Mouse (Mus musculus) lung, postnatal 0 days (tissue): Measurements from ENCODE around the gene Atp10b. TPM values are rescaled to one million over a fixed set of nuclear protein-coding genes. Genes with fewer than 3 reads are reported as not detected.

ENCODE experiments used
- ATAC-seq: fragments of 200-750 bp; cut with Nextera tagmentation; 2 replicates; pipeline ENCODE4 v1.8.0; 2017; ENCODE audit warnings: moderate library complexity
- DNase-seq: peaks from one replicate; pipeline ENCODE4 v3.0.0-alpha.2; 2016; ENCODE audit warnings: low spot score
- H3K27ac ChIP-seq: fragments of 300-500 bp; sonication (generic); 2 replicates; pipeline ENCODE4 v1.5.1; 2014; ENCODE audit warnings: antibody characterized with exemption, mild to moderate bottlenecking, low read length, mixed read lengths
- H3K27me3 ChIP-seq: fragments of 300-500 bp; sonication (generic); replicated peaks from 2 replicates; pipeline ENCODE4 v1.6.1; 2014; ENCODE audit warnings: low read length, mixed read lengths; ENCODE audit not compliant: insufficient read depth
- H3K36me3 ChIP-seq: fragments of 300-500 bp; sonication (generic); 2 replicates; pipeline ENCODE4 v1.6.1; 2014; ENCODE audit warnings: low read length, mixed read lengths; ENCODE audit not compliant: insufficient read depth
- H3K4me1 ChIP-seq: fragments of 300-500 bp; sonication (generic); 2 replicates; pipeline ENCODE4 v1.6.1; 2014; ENCODE audit warnings: antibody characterized with exemption, low read depth, low read length, mixed read lengths; ENCODE audit not compliant: insufficient read depth
- H3K4me2 ChIP-seq: fragments of 300-500 bp; sonication (generic); replicated peaks from 2 replicates; pipeline ENCODE4 v1.6.1; 2014; ENCODE audit warnings: low read depth, mild to moderate bottlenecking, low read length, moderate library complexity, mixed read lengths
- H3K4me3 ChIP-seq: fragments of 300-500 bp; sonication (generic); 2 replicates; pipeline ENCODE4 v1.5.1; 2014; ENCODE audit warnings: low read depth, low read length
- H3K9ac ChIP-seq: fragments of 300-500 bp; sonication (generic); replicated peaks from 2 replicates; pipeline ENCODE4 v1.6.1; 2014; ENCODE audit warnings: low read depth, mild to moderate bottlenecking
- H3K9me3 ChIP-seq: fragments of 300-500 bp; sonication (generic); 2 replicates; pipeline ENCODE4 v1.6.1; 2016; ENCODE audit warnings: low read length, mixed read lengths
- CTCF ChIP-seq: IDR thresholded peaks from 2 replicates; pipeline ENCODE4 v1.5.1; 2016; ENCODE audit warnings: antibody characterized with exemption, mild to moderate bottlenecking
- EP300 ChIP-seq: IDR thresholded peaks from 2 replicates; pipeline ENCODE4 v1.6.1; 2016; ENCODE audit warnings: antibody characterized with exemption, mild to moderate bottlenecking, control low read depth
- WGBS: fragments of 180-500 bp; shearing (Covaris S2); extraction: QIAGEN DNeasy Blood & Tissue Kit; methylation state at CpG from one replicate; pipeline ENCODE4 v1.1.7; 2014; 5-methylcytosine and 5-hydroxymethylcytosine counted together
- polyA plus RNA-seq: library from polyadenylated mRNA; unstranded; fragments of >200 nt; fragmentation: Nextera tagmentation; extraction: Ambion mirVana; gene quantifications from 2 replicates; pipeline ENCODE4 v1.2.1, GENCODE M21; 2015

Gene Atp10b
- polyA plus RNA-seq, 1 experiment from 2014 or later, result 0.16 TPM

DNA sequence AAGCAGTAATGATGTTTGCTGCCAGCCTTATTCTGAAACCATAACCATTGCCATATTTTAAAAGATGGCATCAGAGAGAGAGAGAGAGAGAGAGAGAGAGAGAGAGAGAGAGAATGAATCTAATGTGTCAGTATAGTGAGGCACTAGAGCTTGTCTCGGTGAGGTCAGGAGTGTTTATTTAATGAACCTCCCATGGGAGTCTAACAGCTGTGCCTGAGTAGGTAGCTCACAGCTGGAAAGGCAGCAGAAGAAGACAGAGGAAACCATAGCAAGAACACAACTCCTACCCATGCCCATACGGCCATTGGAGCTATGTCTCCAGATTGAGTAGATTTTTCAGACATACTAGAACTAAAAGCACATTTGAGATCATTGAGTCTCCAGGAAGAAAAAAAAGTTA, 49.1 kb downstream of the Atp10b start:
- Histone ChIP-seq H3K36me3 (no peaks in the 10 kb centered on the region), H3K4me3 (no peak overlapping the region), H3K4me1 (no peaks in the 10 kb centered on the region), H3K27me3 (no peaks in the 10 kb centered on the region), H3K27ac (no peak overlapping the region), H3K9ac (no peak overlapping the region), H3K9me3 (no peaks in the 10 kb centered on the region), H3K4me2 (no peak overlapping the region)
- DNase-seq, result no peak
- no peak for TF ChIP-seq EP300
- no peak for TF ChIP-seq CTCF
- no peak for ATAC-seq
- WGBS, result 52% methylated on average over 2 of the region's 2 CpGs

DNA sequence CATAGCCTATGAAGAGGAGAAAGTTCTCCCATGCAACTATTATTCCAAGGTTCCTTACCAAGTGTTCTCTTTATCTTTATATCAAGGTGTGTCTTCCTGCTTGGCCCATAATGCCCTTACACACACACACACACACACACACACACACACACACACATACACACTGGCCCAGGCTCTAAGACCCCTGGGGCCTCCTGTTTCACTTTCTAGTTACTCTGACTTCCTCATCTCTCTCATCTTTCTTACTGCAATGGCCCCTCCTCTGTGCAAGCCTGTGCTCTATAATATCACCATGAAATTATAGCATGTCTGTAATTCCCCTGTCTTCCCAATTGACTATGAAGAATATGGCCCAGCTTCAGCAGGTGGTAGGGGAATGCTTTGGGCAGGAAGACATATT, 49.7 kb downstream of the Atp10b start:
- Histone ChIP-seq H3K36me3 (no peaks in the 10 kb centered on the region), H3K4me1 (no peaks in the 10 kb centered on the region), H3K4me3 (no peak overlapping the region), H3K9me3 (no peaks in the 10 kb centered on the region), H3K4me2 (no peak overlapping the region), H3K9ac (no peak overlapping the region), H3K27me3 (no peaks in the 10 kb centered on the region), H3K27ac (no peak overlapping the region)
- TF ChIP-seq CTCF (no peak), EP300 (no peak)
- DNase-seq (no peak), ATAC-seq (no peak)

DNA sequence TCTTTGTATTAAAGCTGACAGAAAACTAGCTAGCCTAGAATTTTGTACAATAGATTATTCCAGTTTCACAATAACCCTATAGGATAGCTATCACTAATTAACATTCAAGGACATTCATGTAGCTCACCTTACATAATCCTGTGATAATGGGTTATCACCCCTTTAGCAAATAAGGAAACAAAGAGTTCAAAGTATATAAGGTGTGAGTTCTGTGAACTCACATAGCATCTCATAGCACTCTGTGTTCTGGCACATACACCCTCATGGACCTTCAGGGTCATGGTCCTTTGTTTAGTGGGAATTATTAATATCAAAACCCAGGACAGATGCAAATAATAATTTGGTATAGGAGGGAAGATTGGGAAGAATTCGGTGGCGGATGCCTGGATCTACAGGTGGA, 50.4 kb downstream of the Atp10b start:
- Histone ChIP-seq H3K4me3 (no peak overlapping the region), H3K9ac (no peak overlapping the region), H3K27ac (no peak overlapping the region), H3K9me3 (no peaks in the 10 kb centered on the region), H3K4me1 (no peaks in the 10 kb centered on the region), H3K27me3 (no peaks in the 10 kb centered on the region), H3K4me2 (no peak overlapping the region), H3K36me3 (no peaks in the 10 kb centered on the region)
- ATAC-seq (no peak), DNase-seq (no peak)
- TF ChIP-seq EP300 (no peak), CTCF (no peak)
- WGBS, result 88% methylated on average over 2 of the region's 2 CpGs

DNA sequence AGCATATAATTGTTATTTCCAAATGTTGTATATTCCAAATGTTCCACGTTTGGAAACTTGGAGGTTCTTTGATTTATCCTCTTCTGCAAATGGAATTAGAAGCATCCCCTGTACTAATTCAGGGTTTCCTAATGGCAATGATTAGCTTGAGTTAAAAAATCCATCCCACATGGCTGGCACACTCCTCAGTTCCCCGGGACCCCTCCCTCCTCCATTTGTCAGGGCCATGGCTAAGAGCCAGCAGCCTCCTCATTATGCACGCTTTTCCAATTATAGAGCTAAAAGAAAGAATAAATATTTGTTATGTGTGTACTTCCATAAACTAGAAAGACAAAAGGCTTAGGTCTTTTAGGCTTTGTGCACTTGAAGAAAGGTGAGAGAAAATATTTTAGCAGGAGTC, 53.9 kb downstream of the Atp10b start:
- no peaks in the 10 kb centered on the region for H3K9me3 ChIP-seq
- H3K4me2 ChIP-seq, result no peak overlapping the region
- WGBS, result 37% methylated on average over 3 of the region's 3 CpGs
- H3K4me3 ChIP-seq, result no peak overlapping the region
- no peak overlapping the region for H3K27ac ChIP-seq
- ATAC-seq (no peak), DNase-seq (no peak)
- H3K9ac ChIP-seq, result no peak overlapping the region
- TF ChIP-seq EP300 (no peak), CTCF (no peak)
- H3K27me3 ChIP-seq, result no peaks in the 10 kb centered on the region
- no peaks in the 10 kb centered on the region for H3K4me1 ChIP-seq
- H3K36me3 ChIP-seq, result no peaks in the 10 kb centered on the region

DNA sequence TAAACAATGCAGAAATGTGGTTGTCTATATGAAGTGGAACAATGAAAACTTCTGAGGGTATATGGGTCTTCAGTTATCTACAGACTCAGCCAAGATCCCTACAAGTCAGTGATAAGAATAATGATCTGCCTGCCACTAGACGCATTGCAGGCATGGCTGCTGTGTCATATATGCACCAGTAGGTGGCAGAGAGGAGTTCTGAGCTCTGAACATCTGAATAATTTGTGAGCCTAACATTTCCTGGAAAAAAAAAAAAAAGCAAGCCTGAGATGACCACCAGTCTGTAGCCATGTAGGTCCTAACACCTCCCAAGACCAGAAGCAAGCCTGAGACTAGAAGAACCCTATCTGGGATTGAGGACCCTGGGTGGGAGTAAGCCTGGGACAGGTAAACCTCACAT, 63.5 kb downstream of the Atp10b start:
- Histone ChIP-seq H3K9me3 (no peaks in the 10 kb centered on the region), H3K36me3 (no peaks in the 10 kb centered on the region), H3K9ac (no peak overlapping the region), H3K27ac (no peak overlapping the region), H3K4me3 (no peak overlapping the region), H3K4me1 (no peaks in the 10 kb centered on the region), H3K4me2 (no peak overlapping the region), H3K27me3 (no peaks in the 10 kb centered on the region)
- TF ChIP-seq CTCF, result peak; percentile 73
- no peak for TF ChIP-seq EP300
- peak; percentile 32 for DNase-seq
- no peak for ATAC-seq
- WGBS, result 19% methylated on average over 1 of the region's 1 CpGs

DNA sequence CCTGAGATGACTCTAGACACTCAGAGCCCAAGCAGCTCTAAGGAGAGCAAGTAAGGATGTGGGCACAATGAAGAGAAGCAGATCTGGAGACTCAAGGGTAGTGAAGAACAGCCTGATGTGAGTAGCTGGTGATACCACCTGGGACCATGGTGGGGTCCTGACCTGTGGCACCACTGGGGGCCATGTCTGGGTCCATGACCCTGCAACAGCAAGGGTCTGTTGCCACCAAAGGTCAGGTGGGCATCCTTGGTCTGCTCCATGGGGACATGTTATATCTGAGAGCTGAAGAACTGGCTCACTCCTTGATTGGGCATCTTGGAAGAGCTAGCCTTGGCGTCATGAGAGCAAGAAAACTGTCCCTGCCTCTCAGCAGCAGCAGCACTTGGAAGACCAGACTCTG, 64.1 kb downstream of the Atp10b start:
- H3K36me3 ChIP-seq, result no peaks in the 10 kb centered on the region
- no peak for TF ChIP-seq CTCF
- TF ChIP-seq EP300, result no peak
- DNase-seq (no peak), ATAC-seq (no peak)
- H3K9ac ChIP-seq, result no peak overlapping the region
- H3K4me3 ChIP-seq, result no peak overlapping the region
- no peaks in the 10 kb centered on the region for H3K4me1 ChIP-seq
- H3K9me3 ChIP-seq, result no peaks in the 10 kb centered on the region
- 100% methylated on average over 1 of the region's 1 CpGs for WGBS
- H3K27ac ChIP-seq, result no peak overlapping the region
- no peak overlapping the region for H3K4me2 ChIP-seq
- H3K27me3 ChIP-seq, result no peaks in the 10 kb centered on the region

DNA sequence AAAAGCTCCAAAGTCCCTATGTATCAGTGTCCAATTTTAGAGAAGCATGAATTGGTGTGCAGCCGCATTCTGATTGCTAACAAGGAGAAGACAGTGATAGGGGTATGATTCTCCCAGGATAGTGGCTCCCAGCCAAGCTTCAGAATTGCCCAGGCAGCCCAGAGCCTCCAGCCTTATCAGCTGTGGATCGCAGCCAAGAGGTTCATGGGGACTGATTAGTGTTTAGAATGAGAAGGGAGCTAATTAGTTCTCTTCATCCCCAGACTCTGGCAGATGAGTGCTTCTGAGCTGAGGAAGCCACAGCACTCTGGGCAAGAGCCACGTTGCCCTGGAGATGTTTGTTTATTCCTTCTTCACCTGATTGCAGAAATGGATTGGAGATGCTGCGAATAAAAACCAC, 67.3 kb downstream of the Atp10b start:
- H3K9ac ChIP-seq, result no peak overlapping the region
- DNase-seq (no peak), ATAC-seq (peak; percentile 28; the same call in 1 of the 2 replicates)

More for the DNA sequence above, 67.3 kb downstream of the Atp10b start:
- no peak overlapping the region for H3K27ac ChIP-seq
- no peaks in the 10 kb centered on the region for H3K9me3 ChIP-seq
- H3K4me2 ChIP-seq, result no peak overlapping the region
- WGBS, result 22% methylated on average over 4 of the region's 4 CpGs
- H3K4me3 ChIP-seq, result no peak overlapping the region
- H3K4me1 ChIP-seq, result no peaks in the 10 kb centered on the region
- no peaks in the 10 kb centered on the region for H3K36me3 ChIP-seq
- TF ChIP-seq CTCF, result no peak
- TF ChIP-seq EP300, result no peak
- H3K27me3 ChIP-seq, result no peaks in the 10 kb centered on the region
